10 mouse cellular contexts compared by ENCODE assay signal in genomic region chr7:115666686-115667382, GRCm38 (mm10).
DNase-seq lines count a peak whose midpoint lies in the region; ATAC-seq and TF ChIP-seq lines count a peak whose summit lies in the region.
"Had no signal": no experiment of that assay in that cellular context is flagged by ENCODE, and none has a peak within 500 bp of the region (broad histone marks: within the 10 kb centered on the region; RNA-seq: fewer than 3 reads in every experiment).

No protein-coding gene starts in this region.

- DNase-seq in layer of hippocampus, postnatal 10 days (ENCODE audit: low spot score in 2 of 2), result peak; percentile 35 to 37
- DNase-seq in layer of hippocampus, adult 9-11 months, result no peak
- DNase-seq in natural killer cell, adult 2 months (ENCODE audit: low spot score in 2 of 2), result no peak
- no peak for DNase-seq in cerebellum, postnatal 25 days
- no peak for DNase-seq in lung, postnatal 14 days
- DNase-seq: lung, postnatal 10 days; thymus, adult 2 months had no signal

- H3K4me1 ChIP-seq in forebrain, embryonic 12.5 days, result peaks cover 48% of the 10 kb centered on the region
- H3K4me1 ChIP-seq in intestine, postnatal 0 days (replicated peaks; ENCODE audit: control insufficient read depth, insufficient read depth, low read length), result 0 out of 2 replicates have a peak, but pooled peaks cover 6% of the 10 kb centered on the region
- peaks cover 18% of the 10 kb centered on the region; the same call in 1 of the 2 replicates for H3K4me1 ChIP-seq in neural tube, embryonic 14.5 days (ENCODE audit: control insufficient read depth, insufficient read depth, low read length)

- no peaks in the 10 kb centered on the region for H3K9me3 ChIP-seq in forebrain, embryonic 12.5 days
- no peaks in the 10 kb centered on the region for H3K9me3 ChIP-seq in intestine, postnatal 0 days (ENCODE audit: control insufficient read depth)
- no peaks in the 10 kb centered on the region for H3K9me3 ChIP-seq in neural tube, embryonic 14.5 days (ENCODE audit: control insufficient read depth, low read length)

- peak overlapping the region; percentile 54 for H3K4me2 ChIP-seq in forebrain, embryonic 12.5 days
- H3K4me2 ChIP-seq in intestine, postnatal 0 days (replicated peaks; ENCODE audit: low read depth), result peak overlapping the region; percentile 54
- H3K4me2 ChIP-seq in neural tube, embryonic 14.5 days (ENCODE audit: low read depth, low read length), result peak overlapping the region; percentile 47

- no peaks in the 10 kb centered on the region for H3K27me3 ChIP-seq in forebrain, embryonic 12.5 days
- H3K27me3 ChIP-seq in intestine, postnatal 0 days (replicated peaks; ENCODE audit: control insufficient read depth, insufficient read depth, low read length), result no peaks in the 10 kb centered on the region
- no peaks in the 10 kb centered on the region for H3K27me3 ChIP-seq in neural tube, embryonic 14.5 days (ENCODE audit: control insufficient read depth, insufficient read depth, low read length)

- peak overlapping the region; percentile 14 for H3K4me3 ChIP-seq in forebrain, embryonic 12.5 days (replicated peaks)
- H3K4me3 ChIP-seq in intestine, postnatal 0 days (ENCODE audit: low read depth, low read length), result peak overlapping the region; percentile 11; the same call in 1 of the 2 replicates
- peak overlapping the region; percentile 24 for H3K4me3 ChIP-seq in neural tube, embryonic 14.5 days (ENCODE audit: low read depth, low read length)

- peak overlapping the region; percentile 12; the same call in 1 of the 2 replicates for H3K9ac ChIP-seq in forebrain, embryonic 12.5 days
- H3K9ac ChIP-seq in intestine, postnatal 0 days (ENCODE audit: low read depth, low read length), result no peak overlapping the region
- H3K9ac ChIP-seq in neural tube, embryonic 14.5 days (replicated peaks; ENCODE audit: low read depth, low read length), result no peak overlapping the region

- 0 out of 2 replicates have a peak, but pooled peaks have one; percentile 52 for ATAC-seq in forebrain, embryonic 12.5 days (ENCODE audit: low FRiP score)
- no peak for ATAC-seq in intestine, postnatal 0 days
- peak; percentile 87 for ATAC-seq in neural tube, embryonic 14.5 days (ENCODE audit: low read depth)

- 13% methylated on average over 18 of the region's 18 CpGs for WGBS in forebrain, embryonic 12.5 days
- WGBS in intestine, postnatal 0 days, result 31% methylated on average over 18 of the region's 18 CpGs
- 11% methylated on average over 18 of the region's 18 CpGs for WGBS in neural tube, embryonic 14.5 days

- TF ChIP-seq CTCF in intestine, postnatal 0 days (IDR thresholded peaks at IDR 0.05; ENCODE audit: low read depth), result no peak; the same call in 1 of the 2 replicates

- H3K36me3 ChIP-seq in forebrain, embryonic 12.5 days (replicated peaks), result no peaks in the 10 kb centered on the region
- no peaks in the 10 kb centered on the region for H3K36me3 ChIP-seq in intestine, postnatal 0 days (ENCODE audit: control insufficient read depth, insufficient read depth)
- H3K36me3 ChIP-seq in neural tube, embryonic 14.5 days (ENCODE audit: control insufficient read depth, insufficient read depth, low read length), result no peaks in the 10 kb centered on the region

- peak overlapping the region; percentile 67 for H3K27ac ChIP-seq in forebrain, embryonic 12.5 days
- no peak overlapping the region for H3K27ac ChIP-seq in intestine, postnatal 0 days (ENCODE audit: low read depth, low read length)
- peak overlapping the region; percentile 23; the same call in 1 of the 2 replicates for H3K27ac ChIP-seq in neural tube, embryonic 14.5 days (ENCODE audit: low read depth, low read length)

Comparison
In these comparisons a context has a peak if more than half of its experiments do, and no peak if none do; other contexts are left out.
1. DNase-seq: peak in layer of hippocampus, postnatal 10 days (2 of 2); none in layer of hippocampus, adult 9-11 months (single experiment), natural killer cell, adult 2 months (0 of 2), cerebellum, postnatal 25 days (0 of 2) and lung, postnatal 14 days (single experiment).
2. Peak in every context shown above with its lines, with median percentiles within 50 percentile points of each other: H3K4me2 ChIP-seq and H3K4me3 ChIP-seq.